Mouse (Mus musculus): ENCODE measurements around the gene Dnajb5. TPM values are rescaled to one million over a fixed set of nuclear protein-coding genes. Genes with fewer than 3 reads are reported as not detected.
"Not testable (repeated sequence)": the region's sequence is repeated elsewhere in the genome, so short reads cannot be mapped to it uniquely, and the experiment has no call there.

The Dnajb5 gene
- total and polyA plus RNA-seq, 2 experiments from 2014 or later, result 18.2 to 59.1 TPM

DNA sequence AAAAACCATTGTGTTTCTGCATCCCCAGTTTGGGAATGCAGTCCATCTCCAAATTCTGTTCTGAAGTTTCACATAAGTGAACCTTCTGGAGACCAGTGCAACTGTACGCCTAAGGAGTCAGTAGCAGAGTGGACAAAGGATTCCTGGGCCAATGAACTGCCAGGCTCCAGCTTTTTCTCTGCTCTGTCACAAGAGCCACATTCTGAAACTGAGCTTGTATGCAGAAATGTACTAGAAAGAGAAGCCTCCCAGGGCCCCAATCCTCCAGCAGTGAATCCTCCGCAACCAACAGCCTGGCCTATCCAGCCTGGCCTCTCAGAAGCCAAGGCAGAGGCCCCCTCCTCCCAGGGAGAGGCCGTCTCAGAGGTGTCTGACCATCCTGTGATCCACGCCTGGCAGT is 23.3 kb downstream of the Dnajb5 start:
- ATAC-seq (ENCODE audit: insufficient read depth, low read depth), result no peak
- H3K27ac ChIP-seq (ENCODE audit: low read depth), result no peak overlapping the region
- no peaks in the 10 kb centered on the region for H3K27me3 ChIP-seq (ENCODE audit: control insufficient read depth, insufficient read depth, low read length)
- no peak for DNase-seq (ENCODE audit: low spot score)
- no peak for TF ChIP-seq CTCF (IDR thresholded peaks at IDR 0.05; ENCODE audit: low read depth)
- TF ChIP-seq EP300 (IDR thresholded peaks at IDR 0.05; ENCODE audit: low read depth), result no peak
- H3K36me3 ChIP-seq (replicated peaks; ENCODE audit: control insufficient read depth, insufficient read depth, low read length), result 0 out of 2 replicates have a peak, but pooled peaks cover 4% of the 10 kb centered on the region
- no peak overlapping the region for H3K4me2 ChIP-seq (ENCODE audit: low read depth, low read length)
- no peak overlapping the region for H3K9ac ChIP-seq (replicated peaks; ENCODE audit: low read depth, low read length)
- peaks cover 6% of the 10 kb centered on the region; the same call in 1 of the 2 replicates for H3K4me1 ChIP-seq (ENCODE audit: control insufficient read depth, insufficient read depth)
- H3K9me3 ChIP-seq (replicated peaks; ENCODE audit: control insufficient read depth, low read length), result no peaks in the 10 kb centered on the region
- H3K4me3 ChIP-seq (ENCODE audit: low read depth, low read length), result no peak overlapping the region
- 71% methylated on average over 4 of the region's 4 CpGs for WGBS

DNA sequence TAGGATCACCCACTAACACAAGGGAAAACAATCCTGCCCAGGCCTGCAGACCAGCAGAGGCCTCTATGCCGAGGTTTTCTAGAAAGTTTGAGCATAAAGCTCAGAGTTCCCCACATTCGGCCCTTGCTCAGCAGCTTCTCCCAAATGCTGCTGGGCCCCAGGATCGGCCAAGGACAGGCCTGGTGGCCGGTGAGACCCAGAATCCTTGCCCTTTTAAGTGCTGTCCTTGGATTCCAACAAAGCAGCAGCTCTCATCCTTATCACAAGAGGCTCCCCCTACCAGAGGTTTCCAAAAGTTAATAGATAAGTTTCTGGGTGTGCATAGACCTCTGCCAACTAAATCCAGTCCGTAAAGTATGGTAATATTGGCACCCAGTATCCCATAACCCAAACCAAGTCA is 24.3 kb downstream of the Dnajb5 start:
- Histone ChIP-seq H3K27ac (ENCODE audit: low read depth) (no peak overlapping the region), H3K36me3 (replicated peaks; ENCODE audit: control insufficient read depth, insufficient read depth, low read length) (peaks cover 13% of the 10 kb centered on the region; the same call in 1 of the 2 replicates), H3K4me2 (ENCODE audit: low read depth, low read length) (no peak overlapping the region), H3K9ac (replicated peaks; ENCODE audit: low read depth, low read length) (no peak overlapping the region), H3K27me3 (ENCODE audit: control insufficient read depth, insufficient read depth, low read length) (no peaks in the 10 kb centered on the region), H3K4me3 (ENCODE audit: low read depth, low read length) (no peak overlapping the region), H3K4me1 (ENCODE audit: control insufficient read depth, insufficient read depth) (peaks cover 6% of the 10 kb centered on the region; the same call in 1 of the 2 replicates), H3K9me3 (replicated peaks; ENCODE audit: control insufficient read depth, low read length) (no peaks in the 10 kb centered on the region)
- DNase-seq (ENCODE audit: low spot score) (no peak), ATAC-seq (ENCODE audit: insufficient read depth, low read depth) (no peak)
- TF ChIP-seq CTCF (IDR thresholded peaks at IDR 0.05; ENCODE audit: low read depth) (no peak), EP300 (IDR thresholded peaks at IDR 0.05; ENCODE audit: low read depth) (no peak)
- 36% methylated on average over 5 of the region's 5 CpGs for WGBS

DNA sequence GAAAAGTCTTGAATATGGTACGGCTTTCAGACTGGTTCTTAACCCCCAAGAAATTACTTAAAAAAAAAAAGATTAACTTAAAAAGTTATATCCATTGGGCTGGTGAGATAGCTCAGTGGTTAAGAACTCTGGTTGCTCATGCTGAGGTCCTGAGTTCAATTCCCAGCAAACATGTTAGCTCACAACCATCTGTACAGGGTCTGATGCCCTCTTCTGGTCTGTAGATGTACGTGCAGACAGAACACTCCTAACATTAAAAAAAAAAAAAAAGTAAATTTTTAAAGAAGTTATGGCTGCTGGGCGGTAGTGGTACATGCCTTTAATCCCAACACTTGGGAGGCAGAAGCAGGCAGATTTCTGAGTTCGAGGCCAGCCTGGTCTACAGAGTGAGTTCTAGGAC is 28.4 kb downstream of the Dnajb5 start:
- no peaks in the 10 kb centered on the region for H3K27me3 ChIP-seq (ENCODE audit: control insufficient read depth, insufficient read depth, low read length)

DNA sequence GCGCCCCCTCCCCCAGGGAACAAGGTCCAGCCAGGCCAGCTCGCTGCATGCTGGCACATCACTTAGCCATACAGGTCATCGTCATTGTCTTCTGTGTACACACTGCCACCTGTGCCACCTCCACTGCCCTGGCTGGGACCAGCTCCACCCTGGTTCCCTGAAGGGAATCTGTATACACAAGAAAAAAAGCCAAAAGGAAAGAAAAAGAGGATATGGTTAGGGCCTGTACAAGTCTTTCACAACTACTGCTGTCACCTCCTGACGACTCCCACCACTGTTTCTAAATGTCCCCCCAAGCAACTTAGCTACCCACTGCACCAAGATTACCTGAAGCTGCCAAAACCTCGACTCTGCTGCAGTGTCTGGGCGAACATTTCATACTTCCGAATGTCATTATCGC is 30.9 kb downstream of the Dnajb5 start:
- H3K27me3 ChIP-seq (ENCODE audit: control insufficient read depth, insufficient read depth, low read length); H3K4me1 ChIP-seq (ENCODE audit: control insufficient read depth, insufficient read depth); H3K27ac ChIP-seq (ENCODE audit: low read depth); H3K4me2 ChIP-seq (ENCODE audit: low read depth, low read length); ATAC-seq (ENCODE audit: insufficient read depth, low read depth); DNase-seq (ENCODE audit: low spot score); H3K9me3 ChIP-seq (replicated peaks; ENCODE audit: control insufficient read depth, low read length); H3K9ac ChIP-seq (replicated peaks; ENCODE audit: low read depth, low read length); H3K4me3 ChIP-seq (ENCODE audit: low read depth, low read length): not testable (repeated sequence)
- H3K36me3 ChIP-seq (replicated peaks; ENCODE audit: control insufficient read depth, insufficient read depth, low read length), result peaks cover 74% of the 10 kb centered on the region
- WGBS, result 97% methylated on average over 6 of the region's 8 CpGs

More for the DNA sequence above, 28.4 kb downstream of the Dnajb5 start:
- no peak overlapping the region for H3K9ac ChIP-seq (replicated peaks; ENCODE audit: low read depth, low read length)
- no peaks in the 10 kb centered on the region for H3K9me3 ChIP-seq (replicated peaks; ENCODE audit: control insufficient read depth, low read length)
- no peak overlapping the region for H3K4me3 ChIP-seq (ENCODE audit: low read depth, low read length)
- H3K36me3 ChIP-seq (replicated peaks; ENCODE audit: control insufficient read depth, insufficient read depth, low read length), result peaks cover 50% of the 10 kb centered on the region
- H3K4me1 ChIP-seq (ENCODE audit: control insufficient read depth, insufficient read depth), result peaks cover 6% of the 10 kb centered on the region; the same call in 1 of the 2 replicates
- WGBS, result 88% methylated on average over 4 of the region's 4 CpGs
- no peak for ATAC-seq (ENCODE audit: insufficient read depth, low read depth)
- H3K27ac ChIP-seq (ENCODE audit: low read depth), result no peak overlapping the region
- DNase-seq (ENCODE audit: low spot score), result no peak
- TF ChIP-seq EP300 (IDR thresholded peaks at IDR 0.05; ENCODE audit: low read depth) (no peak), CTCF (IDR thresholded peaks at IDR 0.05; ENCODE audit: low read depth) (no peak; the same call in 1 of the 2 replicates)
- no peak overlapping the region for H3K4me2 ChIP-seq (ENCODE audit: low read depth, low read length)

DNA sequence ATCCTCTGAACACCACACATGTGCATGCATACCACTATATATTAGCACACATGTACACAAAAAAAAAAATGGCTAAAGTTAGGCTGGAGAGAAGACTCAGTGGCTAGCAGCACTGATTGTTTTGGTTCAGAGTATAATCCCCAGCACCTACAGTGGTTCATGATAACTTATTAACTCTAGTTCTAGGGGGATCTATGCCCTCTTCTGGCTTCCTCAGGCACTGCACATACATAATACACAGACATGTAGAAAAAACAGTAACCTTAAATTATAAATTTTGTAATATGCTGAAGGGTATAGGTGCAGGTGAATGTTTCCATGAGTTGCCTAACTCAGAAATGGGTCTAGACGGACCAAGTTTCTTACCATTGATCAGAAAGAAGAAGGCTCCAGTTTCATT is 38.7 kb downstream of the Dnajb5 start:
- Histone ChIP-seq H3K9me3 (replicated peaks; ENCODE audit: control insufficient read depth, low read length) (no peaks in the 10 kb centered on the region), H3K36me3 (replicated peaks; ENCODE audit: control insufficient read depth, insufficient read depth, low read length) (peaks cover 98% of the 10 kb centered on the region), H3K9ac (replicated peaks; ENCODE audit: low read depth, low read length) (no peak overlapping the region), H3K27me3 (ENCODE audit: control insufficient read depth, insufficient read depth, low read length) (no peaks in the 10 kb centered on the region), H3K27ac (ENCODE audit: low read depth) (no peak overlapping the region), H3K4me1 (ENCODE audit: control insufficient read depth, insufficient read depth) (no peaks in the 10 kb centered on the region), H3K4me3 (ENCODE audit: low read depth, low read length) (no peak overlapping the region), H3K4me2 (ENCODE audit: low read depth, low read length) (no peak overlapping the region)
- TF ChIP-seq EP300 (IDR thresholded peaks at IDR 0.05; ENCODE audit: low read depth) (no peak), CTCF (IDR thresholded peaks at IDR 0.05; ENCODE audit: low read depth) (0 out of 2 replicates have a peak, but pooled peaks have one; percentile 5)
- DNase-seq (ENCODE audit: low spot score) (no peak), ATAC-seq (ENCODE audit: insufficient read depth, low read depth) (no peak)
- 70% methylated on average over 1 of the region's 1 CpGs for WGBS

DNA sequence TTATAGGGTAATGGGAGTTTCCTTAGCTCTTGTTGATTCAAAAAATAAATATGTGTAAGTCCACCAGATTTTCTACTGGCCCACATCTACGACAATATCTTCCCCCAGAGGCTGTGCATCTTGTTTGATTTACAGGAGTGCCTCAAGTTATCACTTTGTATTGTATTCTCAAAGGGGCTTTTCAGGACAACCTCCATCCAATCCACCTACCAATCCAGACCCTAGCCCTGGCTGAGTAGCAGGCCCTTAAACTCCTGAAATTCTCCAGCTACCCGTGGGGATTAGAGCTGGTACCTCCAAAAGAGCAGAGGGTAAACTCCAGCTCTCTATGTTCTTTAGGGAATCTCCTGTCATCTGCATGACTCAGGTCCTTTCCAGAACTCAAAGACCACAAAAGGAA is 48.4 kb downstream of the Dnajb5 start:
- TF ChIP-seq EP300 (IDR thresholded peaks at IDR 0.05; ENCODE audit: low read depth) (no peak), CTCF (IDR thresholded peaks at IDR 0.05; ENCODE audit: low read depth) (no peak)
- ATAC-seq (ENCODE audit: insufficient read depth, low read depth) (no peak), DNase-seq (ENCODE audit: low spot score) (no peak)
- H3K36me3 ChIP-seq (replicated peaks; ENCODE audit: control insufficient read depth, insufficient read depth, low read length), result peaks cover 31% of the 10 kb centered on the region
- H3K27me3 ChIP-seq (ENCODE audit: control insufficient read depth, insufficient read depth, low read length), result no peaks in the 10 kb centered on the region
- peak overlapping the region; percentile 99 for H3K27ac ChIP-seq (ENCODE audit: low read depth)
- H3K4me2 ChIP-seq (ENCODE audit: low read depth, low read length), result peak overlapping the region; percentile 85
- H3K9ac ChIP-seq (replicated peaks; ENCODE audit: low read depth, low read length), result peak overlapping the region; percentile 55
- 18% methylated on average over 2 of the region's 2 CpGs for WGBS
- H3K9me3 ChIP-seq (replicated peaks; ENCODE audit: control insufficient read depth, low read length), result no peaks in the 10 kb centered on the region
- peak overlapping the region; percentile 86 for H3K4me3 ChIP-seq (ENCODE audit: low read depth, low read length)
- H3K4me1 ChIP-seq (ENCODE audit: control insufficient read depth, insufficient read depth), result peaks cover 20% of the 10 kb centered on the region

Data from heart, postnatal 0 days (tissue).